ENCODE assay signal across 9 mouse cellular contexts in the genomic region with DNA sequence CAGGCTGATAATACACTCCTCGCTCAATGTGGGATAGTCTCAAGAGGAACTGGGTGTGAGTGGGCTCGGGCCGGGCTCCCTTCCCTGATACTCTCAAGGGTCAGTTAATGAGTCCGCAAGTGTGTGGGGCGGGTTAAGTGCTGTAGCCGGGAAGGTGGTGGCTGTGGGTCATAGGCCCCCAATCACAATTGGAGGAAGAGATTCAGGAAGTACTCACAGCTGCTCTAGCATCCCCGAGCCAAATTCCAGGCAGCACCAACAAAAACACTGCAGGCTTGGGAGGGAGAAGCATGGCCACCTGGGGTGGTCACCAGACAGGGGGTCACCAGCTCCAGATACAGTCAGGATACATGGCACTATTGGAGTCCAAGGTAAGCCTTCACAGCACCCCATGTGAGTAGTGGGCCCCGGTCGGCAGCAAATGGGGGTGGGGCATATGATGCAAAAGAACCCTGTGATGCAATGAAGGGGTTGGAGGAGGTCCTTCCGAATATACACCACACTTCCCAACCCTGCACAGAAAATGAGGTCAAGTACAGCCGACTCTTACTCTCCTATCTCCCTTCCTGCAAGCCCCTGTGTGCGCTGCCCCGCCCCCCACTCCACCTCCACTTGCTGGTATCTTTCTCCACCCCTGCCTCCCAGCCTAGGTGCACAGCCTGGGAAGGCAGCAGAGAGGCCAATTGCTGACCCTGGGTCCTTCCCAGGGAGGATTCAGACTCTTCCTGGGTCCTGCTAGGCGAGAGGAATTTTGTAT. TPM values are rescaled to one million over a fixed set of nuclear protein-coding genes. Genes with fewer than 3 reads are reported as not detected.
A peak's percentile ranks its signal among the peaks of the same experiment; 100 is the strongest.
DNase-seq lines count a peak whose midpoint lies in the region; ATAC-seq and TF ChIP-seq lines count a peak whose summit lies in the region.
"Had no signal": no experiment of that assay in that cellular context is flagged by ENCODE, and none has a peak within 500 bp of the region (broad histone marks: within the 10 kb centered on the region; RNA-seq: fewer than 3 reads in every experiment).

A gene (plus strand): TSS at position 241 of the 757 bp plus-strand sequence.

- DNase-seq in adrenal gland, postnatal 36 days = peak; percentile 32 to 52
- no peak for DNase-seq in adrenal gland, postnatal 4 days (ENCODE audit: low spot score in 2 of 2)
- peak; percentile 80 to 81 for DNase-seq in heart, postnatal 10 days
- DNase-seq in skeletal muscle tissue, adult 2 months (ENCODE audit: low read depth, low spot score) = peak; percentile 52
- no peak for DNase-seq in thymus, adult 2 months
- DNase-seq in MN1 (ENCODE audit: low spot score) = no peak
- DNase-seq in left cerebral cortex, postnatal 4 days = no peak

- intact Hi-C loops in heart, postnatal 10 days (cut with DNase I) = no loop called here
- intact Hi-C loops in left cerebral cortex, postnatal 4 days (cut with DNase I) = no loop called here

- TF ChIP-seq CTCF in thymus, adult 2 months (IDR thresholded peaks at IDR 0.05; ENCODE audit: borderline replicate concordance, control insufficient read depth, extremely low read depth, insufficient read depth, low read length, poor library complexity) = no peak

- peaks cover 65% of the 10 kb centered on the region for H3K4me1 ChIP-seq in limb, embryonic 15.5 days
- no peaks in the 10 kb centered on the region for H3K4me1 ChIP-seq in thymus, adult 2 months (replicated peaks; ENCODE audit: control insufficient read depth, insufficient read depth, low read length)

- no peak within 1 kb of the TSS for H3K4me2 ChIP-seq in limb, embryonic 15.5 days
- H3K4me2 ChIP-seq: neural tube, embryonic 13.5 days had no signal

- no peak for TF ChIP-seq POLR2A in thymus, adult 2 months (IDR thresholded peaks at IDR 0.05; ENCODE audit: control insufficient read depth, extremely low read depth, insufficient read depth, low read length, poor library complexity)

- WGBS in limb, embryonic 15.5 days = 60% methylated on average over 14 of the region's 14 CpGs
- 57% methylated on average over 14 of the region's 14 CpGs for WGBS in thymus, adult 2 months

- H3K4me3 ChIP-seq in limb, embryonic 15.5 days = no peak within 1 kb of the TSS
- no peak within 1 kb of the TSS for H3K4me3 ChIP-seq in thymus, adult 2 months (ENCODE audit: control insufficient read depth, insufficient read depth, low read length)
- H3K4me3 ChIP-seq: neural tube, embryonic 13.5 days had no signal

- H3K27ac ChIP-seq in limb, embryonic 15.5 days = peak within 1 kb of the TSS; percentile 64; the same call in 1 of the 2 replicates
- H3K27ac ChIP-seq in thymus, adult 2 months (ENCODE audit: control insufficient read depth, insufficient read depth, low read length) = no peak within 1 kb of the TSS

- H3K36me3 ChIP-seq in limb, embryonic 15.5 days = no peaks in the 10 kb centered on the region
- no peaks in the 10 kb centered on the region for H3K36me3 ChIP-seq in thymus, adult 2 months (ENCODE audit: control insufficient read depth, insufficient read depth, low read length)
- H3K36me3 ChIP-seq: neural tube, embryonic 13.5 days had no signal

- H3K9ac ChIP-seq in limb, embryonic 15.5 days = no peak within 1 kb of the TSS
- H3K9ac ChIP-seq: neural tube, embryonic 13.5 days had no signal

- H3K27me3 ChIP-seq in limb, embryonic 15.5 days = no peaks in the 10 kb centered on the region
- H3K27me3 ChIP-seq in thymus, adult 2 months (ENCODE audit: control insufficient read depth, insufficient read depth, low read length) = no peaks in the 10 kb centered on the region
- H3K27me3 ChIP-seq: neural tube, embryonic 13.5 days had no signal

- no peak for ATAC-seq in limb, embryonic 15.5 days (ENCODE audit: insufficient number of reproducible peaks, low FRiP score, low TSS enrichment, low read depth)

- H3K9me3 ChIP-seq in limb, embryonic 15.5 days = no peaks in the 10 kb centered on the region
- H3K9me3 ChIP-seq: neural tube, embryonic 13.5 days had no signal

RNA-seq across cellular contexts. Expression of the gene that starts here (rescaled TPM):
- total RNA-seq in adrenal gland, postnatal 36 days (2021) = 1 to 10 TPM; 1.7 to 2.6 TPM
- total RNA-seq in adrenal gland, postnatal 4 days (2021) = 1 to 10 TPM; 1.4 to 2.0 TPM
- total RNA-seq in heart, postnatal 10 days (2021) = 1 to 10 TPM; 4.2 to 5.1 TPM
- 0.52 and 0.53 TPM in 2 replicates for polyA plus RNA-seq in limb, embryonic 15.5 days (2015; fragmentation: Nextera tagmentation; extraction: Ambion mirVana)
- 0.64 and 0.96 TPM in 2 replicates for polyA plus RNA-seq in thymus, adult 2 months (2012; rRNA removed)
- total RNA-seq in left cerebral cortex, postnatal 4 days (2021) = under 1 TPM; 0.34 to 0.38 TPM
- polyA plus RNA-seq: neural tube, embryonic 13.5 days had no signal

Comparison
In these comparisons a context has a peak if more than half of its experiments do, and no peak if none do; other contexts are left out.
1. DNase-seq: peak in adrenal gland, postnatal 36 days (2 of 2), heart, postnatal 10 days (2 of 2) and skeletal muscle tissue, adult 2 months (single experiment); none in adrenal gland, postnatal 4 days (0 of 2), thymus, adult 2 months (single experiment), MN1 (single experiment) and left cerebral cortex, postnatal 4 days (single experiment).